Mouse (Mus musculus): ENCODE data around the gene Arid3c.

The Arid3c gene

GRCm38 (mm10) chr4:41745021-41745420 lies 14.1 kb upstream of the Arid3c start:
- no peak for DNase-seq (ENCODE audit: low spot score in 2 of 2)

GRCm38 (mm10) chr4:41744131-41744530 lies 13.2 kb upstream of the Arid3c start:
- DNase-seq (ENCODE audit: low spot score in 2 of 2), result no peak

- peak; percentile 77 to 88 for DNase-seq (ENCODE audit: low spot score in 2 of 2)
Measured at GRCm38 (mm10) chr4:41741158-41741560, 10.2 kb upstream of the Arid3c start.

- peak in 1 of 2 experiments; percentile 67 for DNase-seq (ENCODE audit: low spot score in 2 of 2)
Measured at GRCm38 (mm10) chr4:41740380-41741157, 9.6 kb upstream of the Arid3c start.

GRCm38 (mm10) chr4:41739260-41739659 lies 8.3 kb upstream of the Arid3c start:
- DNase-seq (ENCODE audit: low spot score in 2 of 2), result no peak

GRCm38 (mm10) chr4:41738256-41738603 lies 7.3 kb upstream of the Arid3c start:
- DNase-seq (ENCODE audit: low spot score in 2 of 2), result no peak

GRCm38 (mm10) chr4:41737602-41738255 lies 6.8 kb upstream of the Arid3c start:
- DNase-seq (ENCODE audit: low spot score in 2 of 2), result peak; percentile 29 to 79

GRCm38 (mm10) chr4:41726826-41727621 lies 3.9 kb downstream of the Arid3c start:
- no peak for DNase-seq (ENCODE audit: low spot score in 2 of 2)

- peak; percentile 71 to 87 for DNase-seq (ENCODE audit: low spot score in 2 of 2)
Measured at GRCm38 (mm10) chr4:41722918-41723351, 8.0 kb downstream of the Arid3c start, which contains the start of gene Dctn3. Gene Dctn3 (minus strand): TSS chr4:41723170.

GRCm38 (mm10) chr4:41716834-41717233 lies 14.1 kb downstream of the Arid3c start:
- no peak for DNase-seq (ENCODE audit: low spot score in 2 of 2)

- peak in 1 of 2 experiments; percentile 53 for DNase-seq (ENCODE audit: low spot score in 2 of 2)
Measured at GRCm38 (mm10) chr4:41715596-41715995, 15.3 kb downstream of the Arid3c start.

GRCm38 (mm10) chr4:41715082-41715481 lies 15.9 kb downstream of the Arid3c start:
- DNase-seq (ENCODE audit: low spot score in 2 of 2), result no peak

GRCm38 (mm10) chr4:41714276-41714675 lies 16.7 kb downstream of the Arid3c start:
- peak; percentile 43 to 71 for DNase-seq (ENCODE audit: low spot score in 2 of 2)

GRCm38 (mm10) chr4:41713197-41714067 lies 17.5 kb downstream of the Arid3c start, which contains the start of gene Rpp25l:
Gene Rpp25l (minus strand): TSS chr4:41713534.
- peak; percentile 85 to 91 for DNase-seq (ENCODE audit: low spot score in 2 of 2)

GRCm38 (mm10) chr4:41712421-41713196 lies 18.3 kb downstream of the Arid3c start:
- no peak for DNase-seq (ENCODE audit: low spot score in 2 of 2)

GRCm38 (mm10) chr4:41711705-41712375 lies 19.1 kb downstream of the Arid3c start:
- DNase-seq (ENCODE audit: low spot score in 2 of 2), result no peak

GRCm38 (mm10) chr4:41710229-41710628 lies 20.7 kb downstream of the Arid3c start:
- no peak for DNase-seq (ENCODE audit: low spot score in 2 of 2)

- DNase-seq (ENCODE audit: low spot score in 2 of 2), result peak in 1 of 2 experiments; percentile 20
Measured at GRCm38 (mm10) chr4:41708192-41708745, 22.7 kb downstream of the Arid3c start.

- DNase-seq (ENCODE audit: low spot score in 2 of 2), result peak in 1 of 2 experiments; percentile 70
Measured at GRCm38 (mm10) chr4:41707011-41707535, 23.9 kb downstream of the Arid3c start.
